Mouse (Mus musculus): ENCODE data around the gene Phactr3.

The Phactr3 gene

GRCm38 (mm10) chr2:178257117-178257825 is 138.5 kb downstream of the Phactr3 start:
- DNase-seq (ENCODE audit: low spot score in 2 of 2): no peak

GRCm38 (mm10) chr2:178257986-178258555 is 139.3 kb downstream of the Phactr3 start:
- DNase-seq (ENCODE audit: low spot score in 2 of 2): no peak

DNA sequence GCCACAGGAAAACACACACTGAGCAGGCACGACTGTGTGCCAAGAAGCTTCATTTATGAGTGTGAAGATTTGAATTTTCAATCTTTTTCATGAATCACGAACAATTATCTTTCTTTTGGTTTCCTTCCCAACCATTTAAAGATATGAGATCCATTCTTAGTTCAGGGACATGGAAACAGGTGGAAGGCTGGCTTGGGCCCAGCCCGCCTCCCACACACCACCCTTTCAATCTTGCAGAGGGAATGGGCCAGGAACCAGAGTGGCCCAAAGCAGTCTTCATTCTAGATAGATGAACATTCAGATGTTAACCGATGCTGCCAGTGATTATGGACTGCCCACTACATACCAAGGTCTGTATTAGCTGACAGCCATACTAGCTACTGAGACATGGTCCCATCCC is 144.3 kb downstream of the Phactr3 start:
- no peak for DNase-seq (ENCODE audit: low spot score in 2 of 2)

GRCm38 (mm10) chr2:178264389-178264788 is 145.6 kb downstream of the Phactr3 start:
- peak; percentile 92 to 94 for DNase-seq (ENCODE audit: low spot score in 2 of 2)

DNA sequence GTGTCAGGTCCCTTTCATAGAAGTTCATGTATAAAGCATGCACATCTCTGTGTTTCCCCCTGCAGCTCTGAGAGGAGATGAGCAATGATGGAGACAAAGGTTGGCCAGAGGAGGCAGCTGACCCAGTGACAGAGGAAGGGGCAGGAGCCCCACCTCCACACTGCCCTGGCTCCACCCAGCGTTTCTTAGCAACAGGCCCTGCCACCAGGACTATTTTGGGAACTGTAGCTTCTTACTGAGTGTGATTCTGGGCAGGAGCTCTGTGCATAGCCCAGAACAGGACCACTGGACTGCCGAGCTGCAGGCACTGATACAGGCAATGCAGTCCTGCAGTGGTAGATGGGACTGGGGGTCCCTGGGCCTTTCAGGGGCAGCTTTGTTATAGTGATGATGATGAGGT is 146.7 kb downstream of the Phactr3 start:
- DNase-seq (ENCODE audit: low spot score in 2 of 2): no peak

- DNase-seq (ENCODE audit: low spot score in 2 of 2): no peak
Measured at GRCm38 (mm10) chr2:178270794-178271193, 152.0 kb downstream of the Phactr3 start.

- no peak for DNase-seq (ENCODE audit: low spot score in 2 of 2)
Measured at GRCm38 (mm10) chr2:178272350-178272749, 153.6 kb downstream of the Phactr3 start.

- DNase-seq (ENCODE audit: low spot score in 2 of 2): peak in 1 of 2 experiments; percentile 31
Measured at GRCm38 (mm10) chr2:178274126-178274525, 155.4 kb downstream of the Phactr3 start.

GRCm38 (mm10) chr2:178277206-178277605 is 158.4 kb downstream of the Phactr3 start:
- no peak for DNase-seq (ENCODE audit: low spot score in 2 of 2)

DNA sequence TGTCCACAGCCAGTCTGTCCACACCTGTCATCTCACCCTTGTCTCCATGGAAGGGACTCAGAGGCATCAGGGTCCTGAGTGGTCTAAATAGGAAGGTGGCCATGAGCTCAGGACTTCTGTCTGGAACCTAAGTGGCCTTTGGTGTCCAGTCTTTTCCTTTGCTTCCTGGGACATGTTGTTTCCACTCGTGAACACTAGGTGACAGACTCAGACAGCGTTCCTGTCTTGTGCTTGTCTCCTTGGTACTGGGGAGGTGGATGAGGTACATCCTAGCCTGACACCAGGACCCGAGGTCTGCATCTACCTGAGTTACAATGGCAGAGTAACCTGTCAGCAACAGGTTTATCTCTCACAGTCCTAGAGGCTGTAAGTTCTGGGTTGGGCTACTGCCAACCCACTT is 162.4 kb downstream of the Phactr3 start:
- DNase-seq (ENCODE audit: low spot score in 2 of 2): no peak

DNA sequence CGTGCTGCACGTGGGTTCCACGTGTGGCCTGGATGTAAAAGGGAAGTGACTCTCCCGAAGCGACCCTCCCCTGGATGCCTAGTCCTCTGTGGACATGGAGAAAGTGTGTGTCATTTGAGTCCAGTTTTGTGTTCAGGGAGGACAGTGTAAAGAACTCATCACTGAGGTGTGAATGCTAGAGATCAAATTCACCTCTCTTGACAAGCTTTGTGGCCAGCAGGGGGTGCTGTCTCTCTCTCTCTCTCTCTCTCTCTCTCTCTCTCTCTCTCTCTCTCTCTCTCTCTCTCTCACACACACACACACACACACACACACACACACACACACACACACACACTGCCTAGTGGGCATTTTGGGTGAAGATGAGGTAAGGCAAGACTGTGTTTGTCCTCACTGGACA is 168.5 kb downstream of the Phactr3 start:
- DNase-seq (ENCODE audit: low spot score in 2 of 2): peak; percentile 45 to 57

GRCm38 (mm10) chr2:178288666-178289065 is 169.9 kb downstream of the Phactr3 start:
- DNase-seq (ENCODE audit: low spot score in 2 of 2): no peak

DNA sequence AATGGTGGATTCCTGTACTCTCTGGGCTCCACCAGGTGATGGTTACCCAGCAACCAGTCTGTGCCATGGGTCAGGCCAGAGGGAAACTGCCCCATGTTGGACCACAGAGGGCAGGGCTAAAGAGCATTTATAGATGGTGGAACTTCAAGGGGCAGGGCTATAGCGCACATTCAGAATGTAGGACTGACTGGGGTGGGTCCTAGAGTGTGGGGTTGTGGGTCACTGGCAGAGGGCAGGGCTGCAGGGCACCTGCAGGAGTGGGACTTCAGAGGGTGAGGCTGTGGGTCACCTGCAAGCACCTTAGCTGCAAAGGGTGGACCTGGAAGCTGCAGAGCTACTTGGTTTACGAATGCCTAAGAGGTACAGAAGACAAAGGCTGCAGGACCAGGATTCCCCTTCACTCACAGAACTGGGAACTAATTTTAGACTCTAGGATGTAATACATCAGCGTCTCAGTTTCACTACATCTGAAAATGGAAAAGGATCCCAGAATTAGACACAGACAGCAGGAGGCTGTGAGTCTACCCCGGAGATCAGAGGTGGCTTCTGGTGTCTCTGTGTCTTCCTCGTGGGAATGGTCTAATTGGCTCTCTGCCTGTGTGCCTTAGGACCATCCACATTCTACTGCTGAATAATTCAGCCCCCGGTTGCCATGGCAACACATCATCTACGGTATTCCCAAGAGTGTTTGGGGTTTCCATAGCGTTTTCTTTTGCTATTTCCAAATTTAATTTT is 184.8 kb downstream of the Phactr3 start:
- peak in 1 of 2 experiments; percentile 44 for DNase-seq (ENCODE audit: low spot score in 2 of 2)

DNA sequence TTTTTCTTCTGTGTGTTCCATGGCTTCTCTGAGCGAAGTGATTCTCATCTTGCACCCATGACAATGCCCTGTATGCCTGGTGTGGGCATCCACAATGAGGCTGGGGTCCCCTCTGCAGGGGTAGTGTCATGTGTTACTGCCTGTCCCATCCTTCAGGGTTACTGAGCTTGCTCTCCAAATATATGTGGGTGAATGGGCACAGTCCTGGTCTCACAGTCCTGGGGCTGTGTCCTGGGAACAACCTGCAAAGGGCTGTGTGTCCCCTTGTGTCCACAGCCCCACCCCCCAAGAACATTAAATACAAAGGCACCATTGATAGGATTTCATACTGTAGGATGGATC is 185.4 kb downstream of the Phactr3 start:
- DNase-seq (ENCODE audit: low spot score in 2 of 2): no peak

- DNase-seq (ENCODE audit: low spot score in 2 of 2): no peak
Measured at GRCm38 (mm10) chr2:178304669-178305068, 185.9 kb downstream of the Phactr3 start.

DNA sequence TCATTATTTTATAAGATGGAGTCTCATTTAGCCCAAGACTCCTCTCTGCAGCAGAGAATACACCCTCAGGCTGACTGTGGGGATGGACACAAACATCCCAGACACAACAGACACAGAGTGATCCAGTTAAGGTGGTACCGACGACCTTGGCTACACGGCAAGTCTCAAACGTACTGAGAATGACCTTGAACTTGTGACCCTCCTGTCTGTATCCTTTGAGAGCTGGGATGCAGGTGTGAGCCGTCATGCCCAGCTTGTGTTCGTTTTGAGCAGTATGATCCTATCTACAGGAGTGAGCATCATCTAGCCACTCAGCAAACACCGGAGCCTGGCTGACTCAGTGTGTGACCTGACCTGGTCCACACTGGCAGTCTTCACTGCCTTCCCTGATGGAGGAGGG is 194.8 kb downstream of the Phactr3 start:
- DNase-seq (ENCODE audit: low spot score in 2 of 2): no peak

GRCm38 (mm10) chr2:178316281-178316680 is 197.5 kb downstream of the Phactr3 start:
- no peak for DNase-seq (ENCODE audit: low spot score in 2 of 2)

- no peak for DNase-seq (ENCODE audit: low spot score in 2 of 2)
Measured at GRCm38 (mm10) chr2:178319766-178320165, 201.0 kb downstream of the Phactr3 start.

DNA sequence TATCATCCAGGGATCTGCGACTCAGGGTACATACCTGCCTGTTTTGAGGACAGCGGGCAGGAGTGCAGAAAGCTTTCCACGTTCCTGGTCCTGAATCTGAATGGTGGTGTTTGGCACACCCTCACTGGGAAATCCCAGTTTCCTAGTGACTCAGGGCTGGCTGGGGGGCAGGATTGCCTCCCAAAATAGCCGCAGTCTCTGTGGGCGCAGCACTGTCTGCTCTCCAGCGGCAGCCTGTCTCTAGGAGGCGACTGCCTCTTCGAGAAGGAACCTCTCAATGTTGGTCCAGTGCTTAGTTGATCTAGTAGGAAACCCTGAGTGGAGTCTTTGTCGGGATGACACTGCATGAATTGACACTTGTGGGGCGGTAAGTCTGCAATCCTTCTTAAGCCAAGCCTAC is 202.5 kb downstream of the Phactr3 start:
- DNase-seq (ENCODE audit: low spot score in 2 of 2): no peak

DNA sequence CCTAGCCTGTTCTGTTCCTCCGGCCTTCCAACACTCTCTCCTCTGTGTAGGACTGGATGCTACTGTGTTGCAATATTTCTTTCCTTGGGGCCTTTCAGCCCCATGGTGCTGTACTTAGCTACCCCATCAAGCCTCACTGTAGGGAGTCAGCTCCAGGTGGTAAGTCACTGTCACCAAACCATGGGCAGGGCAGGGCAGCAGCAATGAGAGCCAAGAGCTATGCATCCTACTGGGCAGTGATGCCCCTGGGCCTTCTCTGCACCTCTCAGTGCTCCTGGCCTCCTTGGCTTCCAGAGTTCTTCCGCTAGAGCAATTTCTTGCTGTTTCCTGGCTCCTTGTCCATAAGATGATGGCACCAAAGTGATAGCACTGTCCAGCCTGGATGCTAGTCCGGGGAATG is 205.6 kb downstream of the Phactr3 start:
- DNase-seq (ENCODE audit: low spot score in 2 of 2): no peak

DNA sequence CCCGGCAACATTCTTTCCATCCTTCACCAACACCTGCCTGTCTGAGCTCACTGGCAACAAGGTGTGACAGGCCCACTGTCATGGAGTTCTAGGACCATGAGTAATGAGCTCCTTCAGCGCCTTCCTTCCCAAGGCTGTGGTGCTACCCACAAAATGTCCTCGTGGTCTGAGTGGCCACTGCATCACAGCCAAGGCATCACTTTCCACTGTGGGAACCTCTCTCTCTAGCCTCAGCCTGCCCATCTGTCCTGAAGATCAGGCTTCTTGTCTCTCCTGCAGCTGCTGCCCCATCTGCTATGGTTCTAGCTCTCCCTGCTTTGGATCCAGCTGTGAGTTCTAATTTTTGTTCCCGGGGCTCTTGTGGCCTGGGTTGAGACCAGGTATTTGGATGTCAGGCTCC is 206.0 kb downstream of the Phactr3 start:
- no peak for DNase-seq (ENCODE audit: low spot score in 2 of 2)

DNA sequence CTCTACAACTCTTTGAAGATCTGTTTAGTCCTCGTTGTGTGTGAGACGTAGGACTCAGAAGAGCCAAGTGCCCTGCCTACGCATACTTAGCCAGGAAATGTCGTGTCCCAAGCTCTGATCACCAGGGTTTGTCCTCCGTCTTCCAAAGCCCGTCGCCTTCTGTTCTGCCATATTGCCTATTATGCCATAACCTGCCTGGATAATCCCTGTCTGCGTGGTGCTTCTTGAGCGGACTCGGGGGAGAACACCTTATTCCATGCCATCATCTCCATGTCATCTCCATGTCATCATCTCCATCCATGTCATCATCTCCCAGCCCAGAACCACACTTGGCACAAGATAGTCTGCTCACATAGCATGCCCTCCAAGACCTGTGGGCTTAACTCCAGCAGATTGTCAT is 207.3 kb downstream of the Phactr3 start:
- no peak for DNase-seq (ENCODE audit: low spot score in 2 of 2)
